Mouse (Mus musculus): ENCODE measurements at regions not wholly inside any gene's neighbourhood (a gene's known extent, or its start where the extent isn't known, plus 50 kb on each side); places are given as distances from the start of the nearest gene placed in this dataset.

GRCm38 (mm10) chr2:33981321-33981720 lies 93.6 kb upstream of the Mvb12b start:
- no peak for DNase-seq

DNA sequence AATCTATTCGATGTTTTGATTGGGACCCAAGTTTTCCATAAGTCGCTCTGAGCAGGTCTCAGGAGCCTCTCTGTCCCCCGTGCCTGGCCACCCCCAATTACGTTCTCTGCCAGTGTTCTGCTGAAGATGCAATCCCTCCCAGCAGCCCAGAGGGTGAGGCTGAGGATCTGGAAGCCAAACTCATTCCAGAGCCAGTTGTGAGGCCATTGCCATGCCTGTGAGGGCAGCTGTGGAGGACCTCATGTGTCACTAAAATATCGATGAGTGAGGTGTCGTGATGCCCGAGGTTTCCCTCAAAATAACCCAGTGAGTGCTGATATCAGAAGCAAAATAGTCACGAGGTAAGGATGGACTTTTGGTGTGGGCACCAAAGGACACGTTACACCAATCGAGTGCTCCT lies 93.1 kb upstream of the Mvb12b start:
- DNase-seq: no peak

GRCm38 (mm10) chr2:33979276-33979675 lies 91.5 kb upstream of the Mvb12b start:
- DNase-seq: no peak

DNA sequence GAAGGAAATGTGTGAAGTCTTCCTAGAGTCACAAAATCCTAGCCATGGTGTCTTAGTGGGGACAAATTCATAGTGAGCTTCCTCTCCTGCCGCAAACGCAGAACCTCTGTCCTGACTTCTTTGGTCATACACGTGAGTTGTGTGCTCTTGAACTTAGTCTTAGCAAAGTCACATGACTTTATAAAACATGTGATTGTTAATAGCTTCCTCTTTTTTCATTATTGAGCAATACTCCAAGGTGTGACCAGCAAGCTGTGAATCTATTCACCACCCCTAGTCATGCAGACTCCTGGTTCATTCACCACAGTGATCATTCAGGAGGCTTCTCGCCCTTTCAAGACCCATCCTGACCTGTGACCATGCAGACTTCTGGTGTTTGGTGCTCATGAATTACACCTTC lies 90.8 kb upstream of the Mvb12b start:
- DNase-seq: no peak

DNA sequence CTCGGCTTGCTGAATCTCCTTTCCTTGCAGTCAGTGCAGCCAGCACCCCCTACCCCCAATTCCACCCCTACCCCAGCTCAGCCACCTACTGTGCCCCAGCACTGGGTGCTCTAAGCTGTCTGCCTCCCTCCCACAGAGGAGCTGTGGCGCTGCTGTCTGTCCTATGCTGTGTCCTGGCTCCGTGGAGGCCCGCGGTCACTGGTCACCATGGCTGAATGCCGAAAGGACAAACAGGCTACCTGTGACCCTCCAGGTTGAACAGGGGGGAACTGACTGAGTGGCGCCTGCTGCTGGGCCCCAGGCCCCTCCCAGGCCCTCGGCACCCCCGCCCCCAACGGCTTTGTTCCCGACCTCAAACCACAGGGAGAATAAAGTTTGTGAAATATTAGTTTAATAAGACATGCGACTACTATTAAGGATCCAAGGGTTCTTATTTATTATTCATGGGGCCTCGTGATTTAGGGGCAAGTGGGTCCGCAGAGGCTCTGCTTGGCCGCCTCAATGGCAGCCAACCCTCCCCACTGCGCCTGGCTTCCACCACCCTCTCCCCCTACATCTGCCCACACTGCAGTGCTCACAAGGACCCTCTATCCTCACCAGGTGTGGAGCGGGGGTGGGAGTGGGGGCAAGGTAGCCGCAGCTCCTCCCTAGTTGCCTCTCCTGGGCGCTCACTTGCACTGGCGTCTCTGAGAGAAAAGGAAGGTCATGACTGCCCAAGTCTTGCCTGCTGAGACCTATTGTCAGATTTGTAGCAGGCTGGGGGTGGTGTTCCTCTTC lies 90.0 kb upstream of the Mvb12b start:
- DNase-seq: no peak

- no peak for DNase-seq
Observed at GRCm38 (mm10) chr2:33977151-33977550, 89.4 kb upstream of the Mvb12b start.

DNA sequence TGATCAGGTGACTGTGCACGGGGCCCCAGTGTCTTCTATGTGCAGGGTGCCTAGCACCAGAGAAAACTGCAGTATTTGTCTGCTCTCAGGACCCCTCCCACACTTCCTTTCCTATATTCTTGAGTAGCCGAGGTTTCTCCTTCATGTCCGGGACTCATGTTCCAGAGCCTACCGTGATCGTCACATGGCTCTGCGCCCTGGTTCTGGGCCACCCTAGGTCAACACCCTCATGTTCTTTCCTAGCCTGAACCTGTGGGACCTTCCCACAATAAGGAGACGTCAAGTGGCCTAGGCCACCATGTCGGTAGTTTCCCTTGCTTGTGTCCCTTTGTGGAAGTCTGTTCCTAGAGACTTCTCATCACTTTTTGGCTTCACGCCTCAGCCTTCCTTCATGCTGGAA lies 88.4 kb upstream of the Mvb12b start:
- no peak for DNase-seq

DNA sequence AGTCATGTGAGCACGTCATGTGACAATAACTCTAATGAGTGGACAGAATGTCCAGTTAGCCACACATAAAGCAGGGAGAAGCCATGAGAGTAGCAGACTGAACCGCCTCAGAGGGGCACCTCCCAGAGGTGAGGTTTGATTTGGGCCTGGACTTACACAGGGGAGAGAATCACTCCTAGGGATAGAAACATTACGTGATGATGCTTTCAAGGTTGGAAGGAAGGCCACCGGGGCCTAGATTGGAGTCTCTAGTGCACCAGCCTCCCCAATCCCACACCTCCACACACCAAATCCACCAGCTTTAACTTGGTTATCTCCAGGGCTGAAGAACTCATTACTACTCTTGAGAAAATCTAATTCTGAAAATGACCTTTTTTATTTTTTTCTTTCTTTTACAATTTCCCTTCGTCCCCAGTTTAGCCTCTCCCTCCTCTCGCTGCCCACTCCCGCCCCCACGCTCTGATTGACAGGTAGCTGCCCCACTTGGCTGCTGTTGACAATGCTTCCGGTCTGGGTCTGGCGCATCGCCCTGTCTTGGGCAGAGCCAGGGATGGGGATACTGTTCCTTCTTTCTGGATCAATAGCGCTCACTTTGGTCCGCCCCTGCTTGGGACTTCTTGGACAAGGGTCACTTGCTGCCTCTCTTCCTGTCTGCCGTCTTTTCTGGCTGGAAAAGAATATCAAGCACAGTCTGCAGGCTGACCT lies 87.8 kb upstream of the Mvb12b start:
- peak; percentile 47 to 70 for DNase-seq

DNA sequence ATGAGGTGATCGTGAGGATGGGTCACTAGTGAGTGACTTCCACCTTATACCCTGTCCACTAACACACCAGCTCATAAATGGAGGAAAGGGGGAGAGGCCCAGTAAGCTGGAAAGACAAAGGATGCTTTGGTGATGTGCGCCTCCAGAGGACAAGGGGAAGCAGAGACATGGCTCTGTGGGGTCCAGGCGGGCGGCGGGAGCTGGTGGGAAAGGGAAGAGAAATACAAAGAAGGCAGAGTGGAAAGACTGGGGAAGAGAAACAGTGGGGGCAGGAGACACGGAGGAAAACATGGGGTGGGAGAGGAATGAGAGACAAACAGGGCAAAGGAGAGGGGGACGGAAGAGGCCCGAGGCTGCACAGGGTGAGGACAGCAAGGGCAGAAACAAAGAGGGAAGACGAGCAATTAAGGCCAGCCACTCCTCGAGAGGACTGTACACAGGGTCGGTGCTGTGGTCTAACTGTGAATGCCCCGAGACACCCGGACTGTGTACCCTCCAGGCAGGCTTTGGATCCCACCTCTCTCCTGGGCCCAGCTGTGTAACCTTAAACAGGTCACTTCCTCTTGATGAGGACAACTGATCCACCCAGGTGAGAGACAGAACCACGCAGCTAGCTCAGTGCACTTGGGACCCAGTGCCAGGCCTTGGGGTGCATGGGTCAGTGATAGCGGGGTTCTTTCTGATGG lies 87.1 kb upstream of the Mvb12b start:
- no peak for DNase-seq

DNA sequence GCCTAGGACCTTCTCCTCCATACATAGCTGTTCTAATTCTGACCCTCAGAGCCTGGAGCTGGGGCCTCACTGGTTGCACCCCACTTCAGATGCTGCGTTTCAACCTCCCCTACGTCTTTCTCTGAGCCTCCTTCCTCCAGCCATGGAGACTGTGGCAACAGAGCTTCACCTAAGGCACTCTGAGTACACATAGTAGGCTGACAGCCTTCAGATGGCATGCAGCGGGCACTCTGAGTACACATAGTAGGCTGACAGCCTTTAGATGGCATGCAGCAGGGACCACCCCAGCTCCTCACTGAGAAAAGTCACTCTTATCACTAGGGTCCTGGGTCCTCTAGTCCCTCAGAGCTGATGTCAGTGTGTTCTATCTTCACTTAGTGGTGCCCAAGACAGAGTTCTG lies 86.3 kb upstream of the Mvb12b start:
- no peak for DNase-seq

DNA sequence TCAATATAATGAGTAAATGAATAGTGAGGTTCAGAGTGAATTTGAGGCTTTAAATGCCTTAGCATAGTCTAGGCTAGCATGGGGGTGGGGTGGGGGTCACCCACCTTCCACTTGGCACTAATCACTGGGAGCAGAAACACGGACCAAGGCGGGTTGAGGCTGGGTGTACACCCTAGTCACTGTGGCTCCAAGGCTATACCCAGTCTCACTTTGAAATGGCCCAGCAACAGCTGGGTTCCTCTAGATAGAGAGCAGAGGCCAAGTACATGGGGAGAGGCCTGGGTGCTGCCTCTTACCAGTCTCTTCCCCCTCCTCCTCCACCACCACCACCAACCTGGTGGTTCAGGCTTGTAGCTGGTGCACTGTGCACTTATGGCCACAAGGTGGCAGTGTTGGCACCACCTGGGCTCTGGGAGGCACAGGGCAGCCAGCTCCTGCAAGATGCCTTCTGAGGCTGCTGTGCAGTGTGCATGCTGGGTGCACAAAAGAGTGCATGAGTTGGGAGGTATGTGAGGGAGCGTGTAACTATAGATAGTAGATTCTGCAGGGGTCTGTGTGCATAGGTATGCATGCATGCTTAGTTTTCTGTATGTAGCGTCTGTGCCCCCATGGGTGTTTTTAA lies 85.6 kb upstream of the Mvb12b start:
- DNase-seq: peak; percentile 83 to 88

DNA sequence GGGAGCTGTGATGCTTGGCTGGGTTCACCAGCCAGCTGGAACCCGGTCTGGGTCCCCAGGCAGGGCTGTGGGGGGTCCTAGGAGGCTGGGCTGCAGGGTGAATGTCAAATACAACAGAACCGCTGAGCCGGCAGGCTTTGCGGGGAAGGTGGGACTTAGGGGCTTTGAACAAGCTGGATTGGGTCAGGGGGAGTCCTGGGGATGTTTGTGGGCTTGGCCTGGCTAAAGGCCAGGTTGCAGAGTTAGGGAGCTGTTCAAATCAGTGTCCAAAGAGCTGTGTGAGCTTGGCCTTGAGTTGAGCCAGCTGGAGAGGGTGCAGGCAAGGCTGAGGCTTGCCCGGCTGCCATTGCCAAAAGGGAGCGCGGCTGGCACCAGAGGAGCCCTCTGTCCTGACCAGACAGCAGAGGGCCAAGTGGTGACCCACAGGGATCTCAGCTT lies 79.3 kb upstream of the Mvb12b start:
- peak; percentile 62 to 70 for DNase-seq

GRCm38 (mm10) chr2:33966389-33966983 lies 78.7 kb upstream of the Mvb12b start:
- DNase-seq: peak; percentile 29 to 43

DNA sequence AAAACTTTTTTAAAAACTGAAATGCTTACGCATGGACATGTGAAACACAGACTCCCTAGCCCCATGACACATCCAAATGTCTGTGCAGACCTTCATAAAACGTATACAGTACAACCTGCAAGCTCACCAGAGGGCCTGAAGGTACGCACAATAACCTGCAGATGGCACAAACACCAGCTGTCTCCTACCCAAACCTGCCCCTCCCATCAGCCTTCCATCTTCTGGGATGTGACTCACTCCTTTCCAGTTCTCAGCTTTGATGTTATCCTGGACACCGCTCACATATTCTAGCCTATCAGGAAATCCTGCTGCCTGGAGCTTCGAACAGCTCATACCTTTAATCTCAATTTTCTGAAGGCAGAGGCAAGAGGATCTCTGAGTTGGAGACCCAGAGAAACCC lies 76.3 kb upstream of the Mvb12b start:
- no peak for DNase-seq

- DNase-seq: no peak
Observed at GRCm38 (mm10) chr2:33962355-33963037, 74.8 kb upstream of the Mvb12b start.

DNA sequence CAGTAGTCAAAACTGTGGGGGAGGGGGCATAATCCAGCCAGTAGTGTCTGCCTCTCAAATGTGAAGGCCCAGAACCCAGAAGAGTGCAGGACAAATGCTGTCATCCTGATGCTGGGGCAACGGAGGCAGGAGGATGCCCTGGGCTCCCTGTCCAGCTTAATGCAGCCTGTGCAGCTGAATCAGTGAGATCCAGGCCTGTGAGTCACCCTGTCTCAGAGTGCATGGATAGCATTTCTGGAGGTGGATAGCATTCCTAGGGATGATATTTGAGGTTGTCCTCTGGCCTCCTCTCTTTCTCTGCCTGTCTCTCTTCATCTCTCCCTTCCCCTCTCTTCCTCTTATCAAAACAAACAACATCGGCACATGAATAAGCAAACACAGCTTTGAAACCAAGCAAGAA lies 73.8 kb upstream of the Mvb12b start:
- DNase-seq: no peak

DNA sequence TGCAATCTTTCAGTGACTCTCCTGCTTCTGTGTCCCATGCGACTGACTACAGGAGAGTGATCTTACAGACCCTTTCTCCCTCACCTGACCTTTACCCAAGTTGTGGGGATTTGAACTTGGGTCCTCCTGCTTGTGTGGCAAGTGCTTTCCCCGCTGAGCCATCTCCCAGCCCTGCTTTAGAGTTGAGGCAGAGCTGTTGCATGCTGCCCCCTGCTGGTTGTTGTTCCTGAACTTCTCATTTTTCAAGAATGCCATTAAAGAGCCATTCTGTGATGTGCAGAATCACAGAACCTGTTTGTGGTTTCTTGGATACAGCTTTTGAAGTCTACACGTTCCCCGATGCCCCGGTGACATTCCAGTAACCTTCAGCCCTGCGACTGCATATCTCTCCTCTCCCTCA lies 70.0 kb upstream of the Mvb12b start:
- peak in 1 of 2 experiments; percentile 51 for DNase-seq

DNA sequence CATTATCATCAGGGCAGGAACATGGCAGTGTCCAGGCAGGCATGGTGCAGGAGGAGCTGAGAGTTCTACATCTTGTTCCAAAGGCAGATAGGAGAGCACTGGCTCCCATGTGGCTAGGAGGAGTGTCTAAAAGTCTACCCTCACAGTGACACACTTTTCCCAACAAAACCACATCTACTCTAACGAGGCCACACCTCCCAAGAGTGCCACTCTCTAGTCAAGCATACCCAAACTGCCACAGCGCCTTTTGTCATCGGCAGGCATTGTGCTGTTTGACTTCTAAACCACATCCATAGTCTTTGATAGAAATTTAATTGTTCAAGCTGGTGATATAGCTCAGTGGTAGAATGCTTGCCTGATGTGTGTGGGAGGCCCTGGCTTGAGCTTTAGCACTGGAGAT lies 56.6 kb upstream of the Mvb12b start:
- DNase-seq: no peak

DNA sequence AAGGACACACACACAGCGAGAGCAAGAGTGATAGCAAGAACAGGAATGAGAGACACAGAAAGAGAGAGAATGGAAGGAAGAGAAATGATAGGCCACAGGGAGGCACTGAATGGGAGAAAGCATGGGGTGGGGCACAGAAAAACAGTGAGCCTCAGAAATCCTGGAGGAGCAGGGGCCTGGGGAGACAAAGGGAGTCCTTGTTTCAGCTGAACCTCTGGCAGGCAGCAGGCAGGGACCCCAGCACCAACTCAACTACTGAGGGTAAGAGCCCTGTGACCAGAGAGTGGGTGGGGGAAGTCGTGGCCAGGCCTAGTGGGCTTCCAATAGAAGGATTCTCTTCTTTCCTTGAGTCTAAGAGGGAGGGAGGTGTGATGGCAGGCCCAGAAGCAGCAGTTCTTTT lies 54.3 kb upstream of the Mvb12b start:
- DNase-seq: no peak

DNA sequence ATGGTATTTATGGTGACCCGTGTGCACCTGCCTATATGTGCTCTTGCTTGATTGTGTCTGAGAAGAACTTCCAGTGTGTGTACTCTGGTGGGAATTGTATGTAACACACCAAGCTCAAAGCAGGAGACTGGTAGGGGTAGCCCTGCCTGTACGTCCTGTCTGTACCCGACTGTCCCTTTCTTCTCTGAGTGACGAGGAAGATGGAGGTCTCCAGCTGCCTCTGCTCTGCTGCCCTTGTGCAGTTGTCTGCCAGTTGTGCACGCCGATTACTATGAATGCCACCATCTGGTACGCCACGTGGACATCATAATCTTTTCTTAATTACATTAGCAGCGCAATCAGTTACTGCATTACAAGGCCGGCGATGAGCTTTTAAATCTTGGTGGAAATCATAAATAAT lies 53.6 kb upstream of the Mvb12b start:
- DNase-seq: no peak

DNA sequence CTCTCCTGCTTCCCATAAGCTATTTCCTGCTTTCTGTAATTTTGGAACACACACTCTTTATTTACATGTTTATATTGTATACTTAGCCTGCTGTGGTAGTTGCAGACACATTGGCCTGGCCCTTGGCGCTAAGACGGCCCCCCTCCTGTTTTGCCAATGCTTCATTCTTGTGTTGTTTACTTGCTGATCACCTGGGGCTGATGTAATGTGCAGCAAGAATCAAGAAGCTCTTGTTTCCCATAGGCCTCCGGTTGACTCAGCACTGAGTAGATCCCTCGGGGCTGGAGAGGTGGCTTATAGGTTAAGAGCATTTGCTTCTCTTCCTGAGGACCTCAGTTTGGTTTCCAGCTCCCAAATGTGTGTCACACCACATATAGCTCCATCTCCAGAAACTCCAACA lies 52.1 kb upstream of the Mvb12b start:
- no peak for DNase-seq
